Mouse (Mus musculus) right cerebral cortex, postnatal 4 days (tissue): ENCODE results near the gene Rnf31.

Experiments used
- DNase-seq: peaks from one replicate; pipeline ENCODE4 v3.0.0-alpha.2; 2022

The Rnf31 gene

DNA sequence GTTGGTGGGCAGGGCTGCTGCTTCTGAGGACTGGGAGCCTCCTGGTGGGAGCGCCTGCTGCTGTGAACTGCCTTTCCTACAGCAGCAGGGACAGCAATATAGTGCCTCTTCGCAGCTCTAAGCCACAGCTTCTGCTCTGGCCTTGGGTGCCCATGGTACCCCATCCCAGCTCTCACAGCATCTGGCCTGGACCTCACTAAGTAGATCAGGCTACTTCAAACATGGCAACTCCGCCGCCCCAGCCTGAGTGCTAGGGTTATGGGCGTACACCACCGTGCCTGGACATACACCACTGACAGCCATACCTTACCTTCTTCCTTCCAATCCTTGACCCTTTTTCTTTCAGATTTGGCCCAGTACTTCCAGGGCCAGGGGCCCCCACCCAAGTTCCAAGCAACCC is 16.8 kb downstream of the Rnf31 start:
- no peak for DNase-seq

DNA sequence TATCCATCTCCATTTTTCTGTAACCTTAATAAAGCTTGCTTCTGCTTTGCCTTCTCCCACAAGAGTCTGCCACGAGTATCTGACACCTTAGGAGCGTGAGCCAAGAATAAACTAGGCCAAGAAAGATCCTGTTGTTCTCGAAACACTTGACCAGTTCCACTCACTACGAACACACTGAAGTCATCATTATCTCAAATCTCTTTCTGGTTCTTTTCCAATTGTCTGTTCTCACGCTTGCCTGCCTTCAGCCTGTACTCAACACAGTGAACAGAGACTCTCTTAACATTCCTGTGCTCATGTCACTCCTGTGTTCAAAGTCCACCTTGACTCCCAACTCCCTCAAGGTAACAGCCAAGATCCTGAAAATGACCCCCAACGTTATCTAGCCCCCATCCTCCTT is 21.8 kb downstream of the Rnf31 start:
- no peak for DNase-seq

DNA sequence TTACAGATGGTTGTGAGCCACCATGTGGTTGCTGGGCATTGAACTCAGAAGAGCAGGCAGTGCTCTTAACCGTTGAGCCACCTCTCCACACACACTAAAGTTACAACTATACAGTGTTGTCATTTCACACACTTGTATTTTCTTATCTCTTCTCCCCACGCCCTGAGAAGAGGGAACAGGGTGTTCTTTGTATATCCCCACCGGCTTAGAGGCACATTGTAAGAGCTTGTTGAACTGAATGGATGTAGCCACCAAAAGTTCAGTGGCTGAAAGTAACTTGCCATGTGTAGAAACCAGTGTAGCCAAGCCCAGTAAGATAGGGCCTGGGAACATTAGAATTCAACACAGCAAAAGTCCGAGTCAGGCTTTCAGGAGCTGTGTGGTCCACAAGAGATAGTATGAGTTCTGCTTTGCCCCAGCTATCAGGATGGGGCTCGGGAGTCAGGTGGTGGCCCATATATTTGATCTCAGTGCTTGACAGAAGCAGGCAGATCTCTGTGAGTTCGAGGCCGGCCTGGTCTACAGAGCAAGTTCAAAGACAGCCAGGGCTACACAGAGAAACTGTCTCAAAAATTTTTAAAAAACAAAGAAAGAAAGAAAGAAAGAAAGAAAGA is 23.2 kb downstream of the Rnf31 start:
- no peak for DNase-seq

DNA sequence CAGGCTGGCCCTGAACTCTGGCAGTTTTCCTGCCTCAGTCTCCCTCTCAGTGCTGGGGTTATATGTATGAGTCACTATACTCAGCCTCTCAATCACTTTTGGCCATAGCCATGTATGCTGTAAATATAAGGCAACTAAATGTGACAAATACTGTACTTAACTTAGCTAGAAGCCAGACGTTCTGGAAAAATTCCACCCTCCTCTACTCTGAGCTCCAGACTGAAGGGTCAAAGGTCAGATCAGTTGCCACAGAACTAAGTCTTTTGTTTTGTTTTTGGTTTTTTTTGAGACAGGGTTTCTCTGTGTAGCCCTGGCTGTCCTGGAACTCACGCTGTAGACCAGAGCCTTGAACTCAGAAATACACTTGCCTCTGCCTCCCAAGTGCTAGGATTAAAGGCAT is 24.4 kb downstream of the Rnf31 start:
- no peak for DNase-seq

DNA sequence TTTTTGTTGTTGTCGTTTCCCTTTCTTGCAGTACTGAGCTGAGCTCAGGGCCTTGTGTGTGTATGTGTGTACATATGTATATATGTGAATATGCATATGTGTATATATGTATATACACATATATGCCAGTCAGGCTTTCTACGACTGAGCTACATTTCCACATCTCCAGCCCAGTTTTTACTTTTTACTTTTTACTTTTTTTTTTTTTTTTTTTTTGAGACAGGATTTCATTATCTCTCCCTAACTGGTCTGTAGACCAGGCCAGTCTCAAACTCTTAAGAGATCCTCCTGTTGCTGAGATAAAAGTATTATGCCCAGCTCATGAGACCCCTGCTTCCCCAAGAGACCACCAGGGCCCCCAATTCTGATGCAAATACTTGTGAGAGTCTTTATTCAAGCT is 25.3 kb downstream of the Rnf31 start:
- DNase-seq = no peak

DNA sequence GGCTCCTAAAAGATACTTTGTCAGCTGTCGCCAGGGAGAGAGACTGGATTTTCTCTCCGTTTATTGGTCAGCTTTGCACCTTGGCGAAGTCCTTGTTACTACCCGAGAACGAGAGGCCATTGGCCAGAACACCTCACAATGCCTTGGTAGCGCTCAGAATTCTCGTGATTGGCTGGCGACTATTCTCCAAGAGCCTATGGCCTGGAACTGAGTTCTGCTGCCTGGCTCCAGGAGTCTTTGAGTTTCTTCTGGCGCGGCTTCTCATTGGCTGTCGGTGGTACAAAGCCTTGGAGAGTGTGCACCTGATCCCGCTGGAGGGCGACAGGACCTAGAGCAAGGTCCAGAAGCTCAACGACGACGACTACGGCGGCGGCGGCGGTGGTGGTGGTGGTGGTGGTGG is 26.3 kb downstream of the Rnf31 start, which contains the start of gene Rec8:
TSS of gene Rec8 (plus strand) at position 216 of the 400 bp plus-strand sequence.
- DNase-seq = no peak

DNA sequence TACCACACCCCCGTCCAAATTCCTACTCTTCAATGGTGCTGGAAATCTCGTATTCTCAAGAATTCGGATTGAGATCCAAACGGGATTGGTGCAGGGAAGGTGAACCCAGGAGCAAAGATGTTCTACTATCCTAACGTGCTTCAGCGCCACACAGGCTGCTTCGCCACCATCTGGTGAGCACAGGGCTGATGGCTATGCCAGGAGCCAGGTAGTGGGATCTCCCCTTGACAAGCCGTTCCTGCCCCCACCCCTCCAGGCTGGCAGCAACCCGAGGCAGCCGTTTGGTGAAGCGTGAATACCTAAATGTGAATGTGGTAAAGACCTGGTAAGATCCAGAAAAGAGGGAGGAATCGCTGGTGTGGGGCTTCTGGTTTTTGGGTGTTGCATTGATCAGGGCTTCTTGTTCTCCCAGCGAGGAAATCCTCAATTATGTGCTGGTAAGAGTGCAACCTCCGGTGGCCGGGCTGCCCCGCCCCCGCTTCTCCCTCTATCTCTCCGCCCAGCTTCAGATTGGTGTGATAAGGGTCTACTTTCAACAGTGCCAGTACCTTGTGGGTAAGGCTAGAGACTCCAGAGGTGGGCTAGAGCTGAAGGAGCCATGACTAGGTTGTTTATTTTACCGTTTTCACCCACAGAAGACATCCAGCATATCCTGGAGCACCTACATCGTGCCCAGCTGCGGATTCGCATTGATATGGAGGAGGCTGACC is 27.1 kb downstream of the Rnf31 start:
- no peak for DNase-seq

DNA sequence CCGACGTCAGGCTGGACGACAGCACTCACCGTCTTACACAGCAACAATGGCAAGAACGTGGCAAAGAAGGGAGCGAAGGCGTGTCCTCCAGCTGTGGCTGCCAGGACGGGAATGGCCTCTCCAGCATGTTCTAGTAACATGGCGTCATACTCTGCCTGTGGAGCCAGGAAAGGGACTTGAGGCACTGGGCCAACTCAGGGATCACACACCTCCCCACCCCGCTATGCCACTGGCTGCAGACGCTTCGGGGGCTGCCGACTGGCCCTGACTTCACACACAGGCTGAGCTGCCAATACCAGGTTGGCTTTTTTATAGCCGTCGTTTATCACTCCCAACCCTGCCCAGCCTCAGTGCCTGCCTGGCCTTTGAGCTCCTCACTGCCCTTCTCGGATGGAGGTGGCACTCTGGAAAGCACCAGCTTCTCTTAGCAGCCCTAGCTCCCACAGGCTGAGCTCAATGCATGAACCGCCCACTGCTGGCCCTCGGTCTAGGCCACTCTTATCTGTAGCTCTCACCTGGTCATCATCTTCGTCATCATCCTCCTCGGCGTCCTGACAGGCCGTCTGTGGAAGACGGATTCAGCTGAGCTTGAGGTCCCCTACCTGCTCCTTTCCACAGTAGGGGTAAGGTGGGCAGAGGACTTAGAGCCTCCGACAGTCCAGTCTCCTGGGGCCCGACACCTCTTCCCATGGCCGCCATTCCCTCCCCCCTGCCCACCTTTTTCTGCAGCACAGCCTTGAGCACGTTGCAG is 36.7 kb downstream of the Rnf31 start:
- no peak for DNase-seq

DNA sequence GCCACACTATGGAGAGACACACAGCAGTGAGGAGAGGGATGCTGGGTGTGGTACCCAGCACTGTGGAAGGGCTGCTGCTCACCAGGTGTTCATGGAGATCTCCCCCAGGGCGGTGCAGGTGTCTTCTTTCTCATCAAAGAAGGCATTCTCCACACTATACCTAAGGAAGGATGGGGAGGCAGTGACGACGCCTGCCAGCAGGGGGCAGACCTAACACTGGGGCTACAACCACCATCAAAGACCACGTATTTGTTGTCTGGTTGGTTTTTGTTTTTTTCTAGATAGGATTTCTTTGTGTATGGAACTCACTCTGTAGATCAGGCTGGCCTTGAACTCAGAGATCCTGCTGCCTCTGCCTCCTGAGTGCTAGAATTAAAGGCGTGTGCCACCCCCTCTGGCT is 37.8 kb downstream of the Rnf31 start:
- peak; percentile 31 for DNase-seq

DNA sequence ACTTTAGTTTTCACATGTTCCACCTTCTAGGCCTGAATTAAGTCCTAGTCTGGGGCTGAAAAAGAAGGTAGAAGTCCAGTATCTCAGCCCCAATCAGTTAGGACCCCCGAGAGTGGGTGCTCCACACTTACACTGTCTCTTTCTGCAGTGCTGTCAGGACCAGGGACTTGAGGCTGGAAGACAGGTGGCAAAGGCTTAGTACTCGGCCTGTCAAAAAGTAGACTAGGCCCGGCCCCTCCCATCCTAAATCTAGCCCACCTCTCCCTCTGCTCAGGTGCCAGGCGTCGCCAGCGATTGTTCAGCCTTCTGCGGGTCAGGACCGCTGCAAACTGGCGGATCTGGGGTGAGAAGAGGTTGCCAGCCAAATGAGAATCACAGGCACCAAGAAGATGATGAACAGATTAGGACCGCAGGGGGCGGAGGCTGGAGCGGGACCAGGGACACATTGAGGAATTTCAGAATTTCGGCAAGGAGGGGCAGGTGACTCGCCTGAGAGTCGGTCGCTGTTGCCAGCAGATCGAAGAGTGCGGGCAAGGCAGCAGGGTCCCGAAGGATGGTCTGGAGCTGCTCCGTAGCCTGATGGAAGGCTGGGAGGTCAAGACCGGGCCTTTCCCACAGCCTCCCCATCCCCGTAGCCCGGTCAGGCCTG is 43.5 kb downstream of the Rnf31 start:
- peak; percentile 32 for DNase-seq

DNA sequence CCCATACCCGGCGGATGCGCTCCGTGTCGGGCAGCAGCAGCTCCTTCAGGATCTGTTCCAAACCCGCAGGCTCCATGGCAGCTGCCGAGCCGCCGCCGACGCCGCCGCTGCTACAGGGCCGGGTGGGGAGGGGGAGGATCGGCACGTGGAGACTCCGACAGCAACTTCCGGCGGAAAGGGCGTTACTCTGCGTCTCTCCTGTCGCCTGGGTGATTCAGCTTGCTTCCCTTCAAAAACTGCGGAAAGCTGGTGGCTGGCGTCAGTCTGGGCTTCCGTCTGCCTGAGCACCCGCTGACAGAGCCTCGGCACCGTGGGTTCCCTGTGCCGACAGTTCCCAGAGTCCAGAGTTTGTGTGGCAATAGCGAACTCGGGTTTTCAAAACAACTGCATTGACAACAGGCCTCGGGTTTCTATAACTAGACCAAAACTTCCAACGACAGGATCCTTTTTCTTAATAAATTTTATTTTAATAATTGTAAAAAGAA is 44.1 kb downstream of the Rnf31 start, which contains the start of gene Ipo4:
TSS of gene Ipo4 (minus strand) at position 435 of the 485 bp plus-strand sequence.
- peak; percentile 85 for DNase-seq

DNA sequence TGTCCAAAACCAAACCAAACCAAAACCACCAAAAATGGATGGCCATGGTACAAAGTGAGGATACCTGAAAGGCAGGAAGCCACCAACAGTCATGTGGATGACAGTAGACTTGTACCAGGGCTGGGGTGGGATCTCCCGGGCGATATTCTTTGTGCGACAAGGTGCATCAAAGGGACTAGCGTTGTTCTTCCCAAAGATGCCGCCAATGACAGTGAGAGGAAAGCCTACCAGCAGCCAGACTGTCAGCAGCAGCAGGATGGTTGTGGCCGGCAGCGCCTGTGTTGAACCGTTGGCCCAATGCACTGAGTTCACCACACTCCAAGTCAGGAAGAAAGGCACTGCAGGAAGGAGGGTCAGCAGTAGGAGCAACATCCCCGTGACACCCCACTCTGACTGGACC is 46.3 kb downstream of the Rnf31 start, which contains the start of gene Gm49378:
TSS of gene Gm49378 (minus strand) at position 101 of the 400 bp plus-strand sequence.
- no peak for DNase-seq

DNA sequence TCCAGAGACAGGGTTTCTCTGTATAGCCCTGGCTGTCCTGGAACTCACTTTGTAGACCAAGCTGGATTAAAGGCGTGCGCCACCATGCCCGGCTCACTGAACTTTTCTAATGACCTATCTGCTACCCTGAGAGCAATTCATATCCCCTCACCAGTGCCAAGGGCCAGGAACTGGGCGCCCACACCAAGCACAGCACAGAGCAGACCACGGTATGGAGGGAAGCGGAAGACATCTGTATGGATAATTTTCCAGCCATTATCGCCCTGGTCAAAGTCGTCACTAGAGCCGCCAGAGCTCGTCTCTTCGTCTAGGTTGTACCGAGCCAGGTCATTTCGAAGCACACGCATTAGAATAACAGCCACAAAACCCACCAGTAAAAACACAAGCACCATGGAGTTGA is 49.3 kb downstream of the Rnf31 start:
- DNase-seq = no peak

DNA sequence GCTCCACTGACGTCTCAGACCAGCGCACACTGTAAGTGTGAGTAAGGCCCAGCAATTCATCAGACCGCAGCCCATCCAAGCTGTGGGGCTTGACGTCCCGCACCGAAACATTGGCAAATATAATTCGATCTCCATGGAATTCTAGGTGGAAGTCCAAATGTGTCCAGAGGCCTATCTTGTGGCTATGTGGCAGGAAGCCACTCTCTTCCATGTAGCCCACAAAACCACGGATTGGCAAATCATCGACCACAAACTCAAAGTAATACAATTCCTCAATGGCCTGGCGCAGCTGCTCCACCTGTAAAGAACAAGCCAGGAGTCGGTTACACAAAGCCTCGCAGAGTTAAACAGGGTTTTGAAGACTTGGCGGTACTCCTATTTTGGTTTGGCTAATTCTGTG is 49.8 kb downstream of the Rnf31 start:
- DNase-seq = no peak

DNA sequence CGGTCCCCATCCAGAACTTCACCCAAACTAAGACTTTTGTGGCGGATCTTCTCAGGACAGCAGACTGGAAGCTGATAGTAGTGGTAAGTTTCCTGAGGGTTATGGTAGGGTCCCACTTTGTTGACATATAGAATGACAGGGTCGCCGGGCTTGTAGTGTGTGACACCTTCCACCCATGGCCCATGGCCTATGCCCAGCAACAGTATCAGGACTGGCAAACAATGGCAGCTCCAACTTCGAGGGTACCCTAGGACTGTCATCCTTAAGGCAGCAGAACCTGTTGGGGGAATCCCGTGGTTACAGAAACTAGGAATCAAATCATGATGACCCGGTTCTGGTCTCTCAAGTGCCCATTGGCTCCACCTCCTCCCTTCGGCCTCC is 51.2 kb downstream of the Rnf31 start:
- DNase-seq = no peak

DNA sequence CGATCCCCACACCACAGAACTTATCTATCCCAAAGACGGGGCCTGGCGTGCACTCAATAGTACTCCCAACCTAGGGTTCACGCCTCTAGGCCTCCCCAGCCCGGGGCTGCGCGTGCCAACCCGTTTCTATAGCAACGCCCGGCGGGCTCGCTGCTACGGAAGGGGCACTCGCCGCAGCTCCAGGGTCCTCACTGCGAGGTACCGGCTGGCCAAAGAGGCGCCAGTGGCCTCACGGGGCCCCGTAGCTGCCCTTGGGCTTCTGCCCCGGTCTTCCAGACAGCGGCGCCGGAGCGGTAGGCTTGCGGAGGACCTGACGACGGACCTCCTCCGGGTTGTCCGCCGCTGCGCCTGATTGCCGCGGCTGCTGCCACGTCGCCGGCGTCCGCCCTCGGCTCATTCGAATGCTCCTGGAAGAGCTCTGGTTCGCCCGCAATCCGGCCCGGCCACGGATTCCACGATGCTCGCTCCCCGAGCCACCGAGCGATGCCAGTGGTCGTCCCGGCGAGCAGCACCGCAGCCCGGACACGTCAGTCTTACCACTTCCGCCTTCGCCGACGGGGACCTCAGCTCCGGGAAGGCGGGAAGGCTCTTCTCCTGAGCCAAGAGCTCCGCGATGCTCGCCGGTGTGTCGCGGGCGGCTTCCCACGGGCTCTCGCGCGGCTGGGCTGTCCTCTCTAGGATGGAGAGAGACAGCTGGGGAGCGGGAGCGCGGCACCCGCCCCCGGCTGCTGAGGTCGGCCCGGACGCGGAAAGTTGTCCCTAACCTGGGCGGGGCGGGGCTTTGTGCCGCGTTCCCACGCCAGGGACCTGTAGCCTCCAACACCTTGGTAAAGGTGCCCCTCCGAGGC is 51.8 kb downstream of the Rnf31 start, which contains the start of gene Tm9sf1:
TSS of gene Tm9sf1 (minus strand) at position 747 of the 848 bp plus-strand sequence.
- DNase-seq = peak; percentile 74

DNA sequence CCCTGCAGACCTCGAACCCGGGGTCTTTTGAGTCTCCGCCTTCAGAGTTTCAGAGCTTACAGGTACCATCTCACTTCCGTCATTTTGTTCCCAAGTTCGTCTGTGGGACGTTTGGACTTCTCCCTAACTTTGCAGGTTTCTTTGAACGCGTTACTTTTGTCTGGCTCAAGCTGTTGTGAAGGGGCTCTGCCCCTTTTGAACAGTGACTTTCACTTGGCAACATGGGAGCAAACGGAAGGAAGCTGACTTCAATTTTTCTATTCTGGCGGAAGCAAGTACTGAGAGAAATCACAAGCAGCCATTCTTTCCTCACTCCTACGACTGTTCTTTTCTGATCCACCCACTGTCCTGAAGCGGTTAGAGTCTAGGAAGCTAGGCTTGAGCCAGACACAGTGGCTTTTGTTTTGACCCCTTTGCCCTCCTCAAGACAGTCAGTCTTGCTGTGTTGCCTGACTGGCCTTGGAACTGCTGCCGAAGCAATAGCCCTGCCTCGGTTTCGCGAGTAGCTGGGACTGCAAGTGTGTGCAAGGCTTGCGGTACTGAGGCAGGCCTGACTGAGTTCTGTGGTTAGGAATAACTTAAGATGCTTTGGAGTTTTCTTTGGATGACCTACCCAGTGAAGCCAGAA is 52.9 kb downstream of the Rnf31 start:
- DNase-seq = peak; percentile 1

DNA sequence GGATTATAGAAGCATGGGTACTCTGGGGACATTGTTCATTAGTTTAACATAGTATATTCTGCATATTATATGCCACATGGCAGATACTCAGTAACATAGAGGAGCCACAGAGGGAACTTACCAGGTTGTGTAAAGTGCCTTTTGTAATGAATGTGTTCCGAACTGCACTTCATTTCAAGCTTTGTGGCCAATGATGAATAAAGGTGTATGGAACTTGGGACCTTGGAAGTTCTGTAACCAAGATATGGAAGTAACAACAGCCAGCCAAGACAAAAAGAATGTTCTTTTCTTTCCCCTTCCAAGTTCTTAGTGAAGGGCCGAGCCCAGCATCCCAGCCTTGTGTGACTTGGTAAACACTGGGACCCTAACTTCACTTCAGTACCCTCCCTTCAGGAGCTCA is 58.4 kb downstream of the Rnf31 start, which contains the start of gene Tssk4:
TSS of gene Tssk4 (plus strand) at position 301 of the 400 bp plus-strand sequence.
- no peak for DNase-seq

DNA sequence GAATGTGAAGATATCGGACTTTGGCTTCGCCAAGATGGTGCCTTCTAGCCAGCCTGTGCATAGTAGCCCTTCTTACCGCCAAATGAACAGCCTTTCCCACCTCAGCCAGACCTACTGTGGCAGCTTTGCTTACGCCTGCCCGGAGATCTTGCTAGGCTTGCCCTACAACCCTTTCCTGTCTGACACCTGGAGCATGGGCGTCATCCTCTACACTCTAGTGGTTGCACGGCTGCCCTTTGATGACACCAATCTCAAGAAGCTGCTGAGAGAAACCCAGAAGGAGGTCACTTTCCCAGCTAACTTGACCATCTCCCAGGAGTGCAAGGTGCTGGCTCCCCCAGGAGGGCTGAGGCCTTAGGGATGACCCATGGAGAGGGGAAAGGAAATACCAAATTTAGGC is 60.0 kb downstream of the Rnf31 start:
- no peak for DNase-seq
